Mouse (Mus musculus): ENCODE results near the gene 6030445D17Rik. TPM values are rescaled to one million over a fixed set of nuclear protein-coding genes. Genes with fewer than 3 reads are reported as not detected.

Gene 6030445D17Rik
- total RNA-seq (2014; rRNA removed) (0.07 and 0.18 TPM in 2 replicates), polyA plus RNA-seq (2012; rRNA removed) (0.11 and 0.15 TPM in 2 replicates)

GRCm38 (mm10) chr4:136462086-136462838, at the start of gene 6030445D17Rik:
6030445D17Rik (plus strand) TSS chr4:136462250.
- H3K9ac ChIP-seq (ENCODE audit: low read depth, low read length), result peak within 1 kb of the TSS; percentile 89
- H3K27ac ChIP-seq (replicated peaks; ENCODE audit: insufficient read depth, low read depth, low read length), result peak within 1 kb of the TSS; percentile 65
- no peaks in the 10 kb centered on the region for H3K79me2 ChIP-seq (ENCODE audit: control insufficient read depth, insufficient read depth, low read length)
- no peaks in the 10 kb centered on the region for H3K36me3 ChIP-seq (ENCODE audit: control insufficient read depth, insufficient read depth, low read length)
- peak; percentile 79 for DNase-seq (ENCODE audit: extremely low read depth, low read depth, low spot score)
- H3K4me3 ChIP-seq (ENCODE audit: insufficient read depth, low read depth, low read length), result peak within 1 kb of the TSS; percentile 88
- H3K4me1 ChIP-seq (ENCODE audit: control insufficient read depth, insufficient read depth, low read length), result peaks cover 4% of the 10 kb centered on the region; the same call in 1 of the 2 replicates
- H3K27me3 ChIP-seq (ENCODE audit: control insufficient read depth, insufficient read depth, low read length), result no peaks in the 10 kb centered on the region
- TF ChIP-seq POLR2A (IDR thresholded peaks at IDR 0.05; ENCODE audit: extremely low read depth, insufficient read depth, low read length), result no peak
- TF ChIP-seq CTCF (IDR thresholded peaks at IDR 0.05; ENCODE audit: low read depth, low read length), result no peak
- 2% methylated on average over 63 of the region's 64 CpGs for WGBS

- H3K27me3 ChIP-seq (ENCODE audit: control insufficient read depth, insufficient read depth, low read length), result no peaks in the 10 kb centered on the region
- no peaks in the 10 kb centered on the region for H3K4me1 ChIP-seq (ENCODE audit: control insufficient read depth, insufficient read depth, low read length)
- H3K4me3 ChIP-seq (ENCODE audit: insufficient read depth, low read depth, low read length), result no peak overlapping the region
- no peaks in the 10 kb centered on the region for H3K36me3 ChIP-seq (ENCODE audit: control insufficient read depth, insufficient read depth, low read length)
- no peak for DNase-seq (ENCODE audit: extremely low read depth, low read depth, low spot score)
- no peak overlapping the region for H3K9ac ChIP-seq (ENCODE audit: low read depth, low read length)
- no peak overlapping the region for H3K27ac ChIP-seq (replicated peaks; ENCODE audit: insufficient read depth, low read depth, low read length)
- H3K79me2 ChIP-seq (ENCODE audit: control insufficient read depth, insufficient read depth, low read length), result no peaks in the 10 kb centered on the region
- 93% methylated on average over 9 of the region's 9 CpGs for WGBS
- TF ChIP-seq POLR2A (IDR thresholded peaks at IDR 0.05; ENCODE audit: extremely low read depth, insufficient read depth, low read length) (no peak), CTCF (IDR thresholded peaks at IDR 0.05; ENCODE audit: low read depth, low read length) (no peak)
Observed at GRCm38 (mm10) chr4:136415477-136415876, 46.6 kb upstream of the 6030445D17Rik start.

- H3K27me3 ChIP-seq (ENCODE audit: control insufficient read depth, insufficient read depth, low read length), result no peaks in the 10 kb centered on the region
- WGBS, result 27% methylated on average over 11 of the region's 11 CpGs
Observed at GRCm38 (mm10) chr4:136418962-136419361, 43.1 kb upstream of the 6030445D17Rik start.

DNA sequence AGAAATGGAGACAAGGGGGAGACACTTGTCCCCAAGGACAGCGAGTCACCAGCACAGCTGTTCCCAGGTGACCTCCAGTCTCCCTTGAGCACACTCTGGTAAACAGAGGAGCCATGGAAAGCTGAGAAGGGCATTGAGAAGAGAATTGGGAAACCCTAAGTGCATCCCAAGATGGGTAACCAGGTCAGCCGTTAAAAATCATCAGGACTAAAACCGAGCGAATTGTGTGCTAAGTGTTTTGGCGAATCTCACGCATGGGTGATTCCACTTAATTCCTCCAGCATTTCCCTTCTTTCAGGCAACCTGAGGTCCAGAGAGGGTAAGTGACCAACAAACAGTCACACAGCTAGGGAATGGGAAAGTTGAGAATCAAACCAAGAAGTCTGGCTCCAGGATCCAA, 42.7 kb upstream of the 6030445D17Rik start:
- H3K27ac ChIP-seq (replicated peaks; ENCODE audit: insufficient read depth, low read depth, low read length), result no peak overlapping the region
- DNase-seq (ENCODE audit: extremely low read depth, low read depth, low spot score), result no peak
- H3K79me2 ChIP-seq (ENCODE audit: control insufficient read depth, insufficient read depth, low read length), result no peaks in the 10 kb centered on the region
- TF ChIP-seq POLR2A (IDR thresholded peaks at IDR 0.05; ENCODE audit: extremely low read depth, insufficient read depth, low read length), result no peak
- TF ChIP-seq CTCF (IDR thresholded peaks at IDR 0.05; ENCODE audit: low read depth, low read length), result no peak
- WGBS, result 80% methylated on average over 6 of the region's 6 CpGs
- H3K9ac ChIP-seq (ENCODE audit: low read depth, low read length), result no peak overlapping the region
- H3K27me3 ChIP-seq (ENCODE audit: control insufficient read depth, insufficient read depth, low read length), result 0 out of 2 replicates have a peak, but pooled peaks cover 3% of the 10 kb centered on the region
- no peak overlapping the region for H3K4me3 ChIP-seq (ENCODE audit: insufficient read depth, low read depth, low read length)
- no peaks in the 10 kb centered on the region for H3K36me3 ChIP-seq (ENCODE audit: control insufficient read depth, insufficient read depth, low read length)
- no peaks in the 10 kb centered on the region for H3K4me1 ChIP-seq (ENCODE audit: control insufficient read depth, insufficient read depth, low read length)

More at GRCm38 (mm10) chr4:136418962-136419361, 43.1 kb upstream of the 6030445D17Rik start:
- H3K27ac ChIP-seq (replicated peaks; ENCODE audit: insufficient read depth, low read depth, low read length), result no peak overlapping the region
- H3K36me3 ChIP-seq (ENCODE audit: control insufficient read depth, insufficient read depth, low read length), result no peaks in the 10 kb centered on the region
- TF ChIP-seq CTCF (IDR thresholded peaks at IDR 0.05; ENCODE audit: low read depth, low read length) (no peak), POLR2A (IDR thresholded peaks at IDR 0.05; ENCODE audit: extremely low read depth, insufficient read depth, low read length) (no peak)
- H3K9ac ChIP-seq (ENCODE audit: low read depth, low read length), result no peak overlapping the region
- no peaks in the 10 kb centered on the region for H3K79me2 ChIP-seq (ENCODE audit: control insufficient read depth, insufficient read depth, low read length)
- DNase-seq (ENCODE audit: extremely low read depth, low read depth, low spot score), result no peak
- no peaks in the 10 kb centered on the region for H3K4me1 ChIP-seq (ENCODE audit: control insufficient read depth, insufficient read depth, low read length)
- H3K4me3 ChIP-seq (ENCODE audit: insufficient read depth, low read depth, low read length), result no peak overlapping the region

DNA sequence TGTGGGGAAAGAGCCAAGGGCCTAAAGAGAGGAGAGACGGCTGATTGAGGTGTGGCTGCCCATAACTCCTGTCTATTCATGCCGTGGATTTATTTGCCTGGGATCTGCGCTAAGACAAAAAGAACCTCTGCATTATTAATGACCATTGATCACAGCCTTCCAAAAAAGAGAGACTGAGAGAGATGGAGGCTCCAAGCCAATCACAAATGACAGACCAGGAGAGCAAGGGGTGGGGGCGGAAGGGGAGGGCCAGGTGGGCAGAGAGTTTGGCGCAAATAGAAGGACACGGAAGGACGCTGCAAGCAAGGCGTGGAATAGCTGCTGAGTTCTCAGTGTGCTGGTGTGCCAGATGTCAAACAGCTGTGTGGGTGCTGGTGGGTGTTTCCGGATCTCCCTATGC, 38.8 kb upstream of the 6030445D17Rik start, which contains the start of gene Htr1d:
Gene Htr1d, plus strand, starts transcription at position 301 of the 400 bp plus-strand sequence.
- Histone ChIP-seq H3K9ac (ENCODE audit: low read depth, low read length) (no peak within 1 kb of the TSS), H3K27me3 (ENCODE audit: control insufficient read depth, insufficient read depth, low read length) (0 out of 2 replicates have a peak, but pooled peaks cover 3% of the 10 kb centered on the region), H3K4me1 (ENCODE audit: control insufficient read depth, insufficient read depth, low read length) (0 out of 2 replicates have a peak, but pooled peaks cover 3% of the 10 kb centered on the region), H3K36me3 (ENCODE audit: control insufficient read depth, insufficient read depth, low read length) (no peaks in the 10 kb centered on the region), H3K4me3 (ENCODE audit: insufficient read depth, low read depth, low read length) (peak within 1 kb of the TSS; percentile 42; the same call in 1 of the 2 replicates), H3K79me2 (ENCODE audit: control insufficient read depth, insufficient read depth, low read length) (no peaks in the 10 kb centered on the region), H3K27ac (replicated peaks; ENCODE audit: insufficient read depth, low read depth, low read length) (no peak within 1 kb of the TSS)
- 77% methylated on average over 9 of the region's 9 CpGs for WGBS
- DNase-seq (ENCODE audit: extremely low read depth, low read depth, low spot score), result no peak
- TF ChIP-seq CTCF (IDR thresholded peaks at IDR 0.05; ENCODE audit: low read depth, low read length), result no peak
- TF ChIP-seq POLR2A (IDR thresholded peaks at IDR 0.05; ENCODE audit: extremely low read depth, insufficient read depth, low read length), result no peak
